Mouse (Mus musculus): ENCODE measurements around the gene Olfr545.
A peak's percentile ranks its signal among the peaks of the same experiment; 100 is the strongest.

Olfr545 gene

GRCm38 (mm10) chr7:102478425-102478824, 20.9 kb downstream of the Olfr545 start:
- no peak for DNase-seq

- no peak for DNase-seq
Observed at GRCm38 (mm10) chr7:102477377-102477776, 22.0 kb downstream of the Olfr545 start.

GRCm38 (mm10) chr7:102476601-102477000, 22.8 kb downstream of the Olfr545 start:
- no peak for DNase-seq

- DNase-seq: no peak
Observed at GRCm38 (mm10) chr7:102472675-102473074, 26.7 kb downstream of the Olfr545 start.

GRCm38 (mm10) chr7:102467566-102467965, 31.8 kb downstream of the Olfr545 start:
- DNase-seq: no peak

GRCm38 (mm10) chr7:102458618-102459380, 40.6 kb downstream of the Olfr545 start:
- no peak for DNase-seq

GRCm38 (mm10) chr7:102446438-102446837, 52.9 kb downstream of the Olfr545 start:
- DNase-seq: no peak

- DNase-seq: no peak
Observed at GRCm38 (mm10) chr7:102444301-102444700, 55.1 kb downstream of the Olfr545 start.

- no peak for DNase-seq
Observed at GRCm38 (mm10) chr7:102442432-102442831, 56.9 kb downstream of the Olfr545 start.

- peak; percentile 93 for DNase-seq
Observed at GRCm38 (mm10) chr7:102441657-102442391, 57.5 kb downstream of the Olfr545 start, which contains the start of gene Rrm1. Gene Rrm1 (plus strand): TSS chr7:102441695.
